Mouse (Mus musculus): Measurements from ENCODE around the gene Lig1.

DNA sequence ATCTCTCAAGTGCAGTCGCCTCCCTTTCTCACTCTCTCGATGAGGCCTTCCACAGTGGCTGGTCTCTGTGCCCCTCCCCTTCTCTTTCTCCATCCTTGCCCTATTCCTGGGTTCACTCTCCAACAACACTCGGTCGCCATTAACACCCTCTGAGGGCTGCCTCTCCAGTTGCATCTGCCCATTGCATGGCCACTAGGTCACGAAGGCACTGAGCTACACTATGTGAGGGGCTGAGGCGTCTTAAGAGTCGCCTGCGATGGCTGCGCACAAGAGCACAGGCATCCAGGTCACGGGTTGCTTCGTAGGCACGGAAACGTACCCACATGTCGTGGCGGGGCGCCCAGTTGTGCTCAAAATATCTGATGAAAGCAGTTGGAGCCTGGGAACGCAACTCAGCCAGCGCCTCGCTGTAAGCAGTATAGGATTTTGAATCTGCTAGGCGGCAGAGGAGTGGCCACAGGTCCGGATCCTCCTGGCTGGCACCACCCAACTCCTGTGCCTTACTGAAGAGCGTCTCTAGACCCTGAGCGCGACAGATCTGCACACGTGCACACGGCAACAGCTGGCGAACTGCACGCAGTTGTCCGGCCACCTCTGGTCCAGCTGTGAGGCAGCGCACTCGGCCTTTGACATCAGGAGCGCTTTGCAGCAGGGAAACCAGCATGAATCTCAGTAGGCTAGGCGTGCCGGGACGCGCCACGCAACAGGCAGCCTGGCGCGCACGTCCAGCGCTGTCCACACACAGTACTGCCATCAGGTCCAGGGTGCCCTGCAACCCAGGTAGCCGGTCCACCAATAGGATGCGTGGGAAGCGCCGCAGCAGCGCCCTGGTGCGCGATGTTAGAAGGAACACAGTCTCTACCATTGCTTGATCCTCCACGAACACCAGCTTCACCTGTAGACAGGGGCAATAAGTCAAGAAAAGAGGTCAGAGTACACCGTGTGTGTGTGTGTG is 16.1 kb upstream of the Lig1 start:
- TF ChIP-seq POLR2A (IDR thresholded peaks at IDR 0.05; ENCODE audit: extremely low read depth, insufficient read depth, low read length) (no peak), CTCF (IDR thresholded peaks at IDR 0.05; ENCODE audit: low read depth, low read length) (no peak)
